Mouse (Mus musculus): ENCODE measurements around the gene Fam122b.

Gene Fam122b

DNA sequence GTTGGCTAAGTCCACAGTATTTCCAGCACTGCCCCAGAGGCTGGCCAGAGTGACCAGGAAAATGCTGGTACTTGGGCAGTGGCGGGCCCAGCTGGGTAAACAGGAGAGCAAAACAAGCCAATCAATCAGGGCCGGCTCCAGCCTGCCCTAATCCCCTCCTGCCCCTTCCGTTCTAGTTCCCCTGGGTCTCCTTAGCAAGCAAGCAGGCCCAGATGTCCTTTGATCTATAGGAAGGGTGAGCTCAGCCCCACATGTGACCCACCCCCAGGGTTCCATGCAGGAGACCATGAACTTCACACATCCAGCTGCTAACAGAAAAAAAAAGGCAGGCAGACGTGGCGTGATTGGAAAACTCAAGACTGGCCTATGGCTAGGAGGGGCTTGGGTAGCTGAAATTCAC is 73.2 kb downstream of the Fam122b start:
- DNase-seq = no peak

Measured in cerebellum, adult 11-12 months (tissue).